Comparison of ENCODE assay signal across 9 mouse cellular contexts in genomic region chr6:83440197-83440509, GRCm38 (mm10). TPM values are rescaled to one million over a fixed set of nuclear protein-coding genes. Genes with fewer than 3 reads are reported as not detected.
DNase-seq lines count a peak whose midpoint lies in the region; ATAC-seq and TF ChIP-seq lines count a peak whose summit lies in the region.
"Had no signal": no experiment of that assay in that cellular context is flagged by ENCODE, and none has a peak within 500 bp of the region (broad histone marks: within the 10 kb centered on the region; RNA-seq: fewer than 3 reads in every experiment).

No protein-coding gene starts in this region.

- H3K4me2 ChIP-seq in forebrain, embryonic 11.5 days (ENCODE audit: low read depth, low read length, severe bottlenecking) = peak overlapping the region; percentile 88
- peak overlapping the region; percentile 67 for H3K4me2 ChIP-seq in neural tube, embryonic 14.5 days (ENCODE audit: low read depth, low read length)

- H3K27ac ChIP-seq in forebrain, embryonic 11.5 days (ENCODE audit: low read depth, low read length) = peak overlapping the region; percentile 96; the same call in 1 of the 2 replicates
- peak overlapping the region; percentile 90 for H3K27ac ChIP-seq in limb, embryonic 10.5 days
- peak overlapping the region; percentile 96 for H3K27ac ChIP-seq in neural tube, embryonic 14.5 days (ENCODE audit: low read depth, low read length)

- peak overlapping the region; percentile 78 for H3K4me3 ChIP-seq in lung, adult 2 months (replicated peaks; ENCODE audit: extremely low read depth, low read depth, low read length)
- peak overlapping the region; percentile 69 for H3K4me3 ChIP-seq in forebrain, embryonic 11.5 days (ENCODE audit: low read depth, low read length)
- H3K4me3 ChIP-seq in limb, embryonic 10.5 days = peak overlapping the region; percentile 71
- peak overlapping the region; percentile 55 for H3K4me3 ChIP-seq in neural tube, embryonic 14.5 days (ENCODE audit: low read depth, low read length)

- no peak for ATAC-seq in forebrain, embryonic 11.5 days (replicated peaks; ENCODE audit: low FRiP score)
- ATAC-seq in neural tube, embryonic 14.5 days (ENCODE audit: low read depth) = no peak

- H3K27me3 ChIP-seq in forebrain, embryonic 11.5 days (ENCODE audit: control insufficient read depth, insufficient read depth, low read length) = no peaks in the 10 kb centered on the region
- no peaks in the 10 kb centered on the region for H3K27me3 ChIP-seq in limb, embryonic 10.5 days (ENCODE audit: low read depth, poor library complexity, severe bottlenecking)
- H3K27me3 ChIP-seq in neural tube, embryonic 14.5 days (ENCODE audit: control insufficient read depth, insufficient read depth, low read length) = no peaks in the 10 kb centered on the region

- no peaks in the 10 kb centered on the region for H3K36me3 ChIP-seq in forebrain, embryonic 11.5 days (ENCODE audit: control insufficient read depth, insufficient read depth, low read length)
- H3K36me3 ChIP-seq in limb, embryonic 10.5 days = peaks cover 63% of the 10 kb centered on the region
- no peaks in the 10 kb centered on the region for H3K36me3 ChIP-seq in neural tube, embryonic 14.5 days (ENCODE audit: control insufficient read depth, insufficient read depth, low read length)

- WGBS in lung, adult 2 months = 33% methylated on average over 3 of the region's 3 CpGs
- WGBS in forebrain, embryonic 11.5 days = 26% methylated on average over 3 of the region's 3 CpGs
- WGBS in limb, embryonic 10.5 days = 35% methylated on average over 3 of the region's 3 CpGs
- WGBS in neural tube, embryonic 14.5 days = 27% methylated on average over 3 of the region's 3 CpGs

- peaks cover 48% of the 10 kb centered on the region for H3K4me1 ChIP-seq in lung, adult 2 months (ENCODE audit: control insufficient read depth, insufficient read depth, low read length)
- H3K4me1 ChIP-seq in forebrain, embryonic 11.5 days (replicated peaks; ENCODE audit: control insufficient read depth, insufficient read depth, low read length) = peaks cover 43% of the 10 kb centered on the region
- H3K4me1 ChIP-seq in limb, embryonic 10.5 days = peaks cover 76% of the 10 kb centered on the region
- H3K4me1 ChIP-seq in neural tube, embryonic 14.5 days (ENCODE audit: control insufficient read depth, insufficient read depth, low read length) = peaks cover 65% of the 10 kb centered on the region

- no peaks in the 10 kb centered on the region for H3K9me3 ChIP-seq in forebrain, embryonic 11.5 days (ENCODE audit: control insufficient read depth, low read length)
- no peaks in the 10 kb centered on the region for H3K9me3 ChIP-seq in limb, embryonic 10.5 days (replicated peaks)
- H3K9me3 ChIP-seq in neural tube, embryonic 14.5 days (ENCODE audit: control insufficient read depth, low read length) = no peaks in the 10 kb centered on the region

- no peak for TF ChIP-seq CTCF in lung, adult 2 months (IDR thresholded peaks at IDR 0.05; ENCODE audit: insufficient read depth, low read length)

- H3K9ac ChIP-seq in forebrain, embryonic 11.5 days (ENCODE audit: low read length) = peak overlapping the region; percentile 84
- peak overlapping the region; percentile 72 for H3K9ac ChIP-seq in neural tube, embryonic 14.5 days (replicated peaks; ENCODE audit: low read depth, low read length)

- no peak for TF ChIP-seq POLR2A in lung, adult 2 months (IDR thresholded peaks at IDR 0.05; ENCODE audit: borderline replicate concordance, extremely low read depth, low read depth, low read length)

- no peak for DNase-seq in lung, adult 2 months
- DNase-seq in lung, postnatal 36 days = no peak
- no peak for DNase-seq in forebrain, embryonic 11.5 days (ENCODE audit: low spot score)
- DNase-seq in limb, embryonic 10.5 days (ENCODE audit: low spot score) = no peak
- no peak for DNase-seq in adrenal gland, postnatal 10 days
- DNase-seq in left cerebral cortex, adult 11 months (ENCODE audit: low spot score) = no peak
- DNase-seq in adipocyte (ENCODE audit: low spot score) = no peak
- DNase-seq: thymus, adult 18-20 months had no signal

RNA-seq across cellular contexts. Expression of gene Tet3, which starts 18.7 kb away (rescaled TPM):
- 16.0 and 22.4 TPM in 2 replicates for polyA plus RNA-seq in lung, adult 2 months (2012; rRNA removed)
- polyA plus RNA-seq in forebrain, embryonic 11.5 days (2014; fragmentation: Nextera tagmentation; extraction: Ambion mirVana) = 49.9 and 56.0 TPM in 2 replicates
- polyA plus RNA-seq in limb, embryonic 10.5 days (2016; fragmentation: Nextera tagmentation; extraction: Ambion mirVana) = 40.1 and 42.7 TPM in 2 replicates
- polyA plus RNA-seq in neural tube, embryonic 14.5 days (2014; fragmentation: Nextera tagmentation; extraction: Ambion mirVana) = 47.7 and 67.0 TPM in 2 replicates
- total RNA-seq in adrenal gland, postnatal 10 days (2021) = 10 to 100 TPM; 57.4 to 64.4 TPM
